Mouse (Mus musculus): Measurements from ENCODE around the gene Phf21a. TPM values are rescaled to one million over a fixed set of nuclear protein-coding genes. Genes with fewer than 3 reads are reported as not detected.

Phf21a gene
- polyA plus RNA-seq, 1 experiment from 2014 or later: 35.4 TPM

DNA sequence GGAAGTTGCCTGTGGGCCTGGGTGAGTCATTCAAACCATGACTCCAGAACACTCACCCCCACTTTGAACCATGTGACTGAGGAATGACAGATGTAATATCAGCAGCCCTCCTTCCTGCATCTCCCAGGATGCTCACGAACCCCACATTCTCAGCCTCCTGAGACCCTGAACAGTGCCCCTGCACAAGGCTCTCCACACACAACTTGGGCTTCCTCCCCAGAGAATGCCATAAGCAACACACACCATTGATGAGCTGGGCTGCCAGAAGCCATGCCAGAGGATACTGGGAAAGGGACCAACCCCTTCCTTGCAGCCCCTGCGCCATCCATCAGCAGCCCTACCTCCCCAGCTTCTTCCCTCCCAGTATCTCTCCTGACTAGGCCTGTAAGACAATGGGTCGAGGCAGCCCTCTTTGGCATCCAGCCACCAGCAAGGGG, 295.2 kb downstream of the Phf21a start:
- H3K9ac ChIP-seq (replicated peaks; ENCODE audit: low read length): peak overlapping the region; percentile 84
- H3K27me3 ChIP-seq (ENCODE audit: control insufficient read depth, insufficient read depth, low read length): no peaks in the 10 kb centered on the region
- peak overlapping the region; percentile 74 for H3K4me3 ChIP-seq (replicated peaks; ENCODE audit: low read depth, low read length)
- ATAC-seq (ENCODE audit: low FRiP score, low TSS enrichment) (no peak), DNase-seq (no peak)
- H3K4me1 ChIP-seq (ENCODE audit: control insufficient read depth, insufficient read depth, low read length): peaks cover 51% of the 10 kb centered on the region
- no peaks in the 10 kb centered on the region for H3K9me3 ChIP-seq (ENCODE audit: control insufficient read depth, low read length)
- H3K27ac ChIP-seq (replicated peaks; ENCODE audit: low read depth, low read length): peak overlapping the region; percentile 83
- WGBS: 26% methylated on average over 3 of the region's 3 CpGs
- peaks cover 53% of the 10 kb centered on the region for H3K36me3 ChIP-seq (ENCODE audit: control insufficient read depth, insufficient read depth, low read length)
- peak overlapping the region; percentile 76 for H3K4me2 ChIP-seq (ENCODE audit: low read length)

DNA sequence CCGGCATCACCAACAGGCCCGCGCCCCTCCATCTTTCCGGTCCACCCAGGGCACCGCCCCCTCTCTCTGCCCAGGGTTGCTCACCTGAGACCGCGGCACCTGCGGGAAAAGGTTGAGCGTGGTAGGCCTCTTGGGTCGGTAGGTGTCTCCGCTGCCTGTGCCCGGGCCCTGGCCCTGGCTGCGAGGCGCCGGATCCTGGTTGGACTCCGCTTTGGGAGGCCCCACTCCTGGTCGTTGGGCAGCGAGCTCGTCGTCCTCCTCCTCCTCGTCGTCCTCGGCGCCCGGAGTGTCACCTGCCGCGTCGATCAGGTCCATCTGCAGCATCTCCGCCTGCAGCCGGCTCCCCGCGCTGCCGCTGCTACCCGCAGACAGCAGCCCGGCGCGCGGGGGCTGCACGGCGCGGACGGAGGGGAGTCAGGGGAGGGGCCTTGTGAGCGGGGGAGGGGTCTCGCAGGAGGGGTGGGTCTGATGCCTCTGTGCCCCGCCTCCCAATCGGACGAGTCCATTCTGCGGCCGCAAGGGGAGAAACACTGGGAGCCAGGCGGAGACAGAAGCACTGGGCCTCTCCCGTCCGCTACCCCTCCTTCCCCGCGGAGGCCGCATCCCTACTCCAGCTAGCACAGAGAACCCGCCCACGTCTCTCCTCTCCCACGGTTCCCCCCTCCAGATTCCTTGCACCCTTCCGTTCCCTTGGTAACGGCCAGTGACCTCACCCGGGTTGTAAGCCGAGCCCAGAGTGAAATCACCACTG, 296.1 kb downstream of the Phf21a start:
- no peaks in the 10 kb centered on the region for H3K27me3 ChIP-seq (ENCODE audit: control insufficient read depth, insufficient read depth, low read length)
- no peaks in the 10 kb centered on the region for H3K9me3 ChIP-seq (ENCODE audit: control insufficient read depth, low read length)
- H3K9ac ChIP-seq (replicated peaks; ENCODE audit: low read length): peak overlapping the region; percentile 84
- DNase-seq (peak; percentile 96), ATAC-seq (ENCODE audit: low FRiP score, low TSS enrichment) (peak; percentile 92)
- peaks cover 57% of the 10 kb centered on the region for H3K4me1 ChIP-seq (ENCODE audit: control insufficient read depth, insufficient read depth, low read length)
- peak overlapping the region; percentile 76 for H3K4me2 ChIP-seq (ENCODE audit: low read length)
- under 1% methylated on average over 60 of the region's 62 CpGs for WGBS
- H3K27ac ChIP-seq (replicated peaks; ENCODE audit: low read depth, low read length): peak overlapping the region; percentile 83
- H3K36me3 ChIP-seq (ENCODE audit: control insufficient read depth, insufficient read depth, low read length): peaks cover 43% of the 10 kb centered on the region
- H3K4me3 ChIP-seq (replicated peaks; ENCODE audit: low read depth, low read length): peak overlapping the region; percentile 74

DNA sequence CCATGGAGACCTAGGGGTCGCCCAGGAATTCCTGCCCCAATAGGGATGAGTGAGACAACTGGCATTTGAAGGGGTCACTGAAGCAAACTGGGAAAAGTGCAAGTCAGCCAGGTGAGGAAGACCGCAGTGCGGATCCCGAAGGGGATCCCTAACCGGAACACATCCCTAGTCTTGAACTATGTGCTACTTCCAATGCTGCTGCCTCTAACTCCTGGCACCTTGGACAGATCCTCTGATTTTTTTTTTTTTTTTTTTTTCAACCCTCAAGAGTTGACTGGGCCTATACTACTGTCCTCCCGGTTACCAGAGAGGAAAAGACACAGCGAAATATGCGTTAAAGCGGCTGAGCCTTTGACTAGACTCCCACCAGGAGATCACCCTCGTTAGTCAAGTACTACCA, 296.7 kb downstream of the Phf21a start:
- Histone ChIP-seq H3K27me3 (ENCODE audit: control insufficient read depth, insufficient read depth, low read length) (no peaks in the 10 kb centered on the region), H3K27ac (replicated peaks; ENCODE audit: low read depth, low read length) (peak overlapping the region; percentile 83), H3K4me2 (ENCODE audit: low read length) (peak overlapping the region; percentile 76), H3K4me1 (ENCODE audit: control insufficient read depth, insufficient read depth, low read length) (peaks cover 57% of the 10 kb centered on the region), H3K36me3 (ENCODE audit: control insufficient read depth, insufficient read depth, low read length) (peaks cover 37% of the 10 kb centered on the region), H3K9me3 (ENCODE audit: control insufficient read depth, low read length) (no peaks in the 10 kb centered on the region), H3K4me3 (replicated peaks; ENCODE audit: low read depth, low read length) (peak overlapping the region; percentile 74), H3K9ac (replicated peaks; ENCODE audit: low read length) (peak overlapping the region; percentile 84; the same call in 1 of the 2 replicates)
- ATAC-seq (ENCODE audit: low FRiP score, low TSS enrichment): no peak
- no peak for DNase-seq
- 1% methylated on average over 10 of the region's 10 CpGs for WGBS

DNA sequence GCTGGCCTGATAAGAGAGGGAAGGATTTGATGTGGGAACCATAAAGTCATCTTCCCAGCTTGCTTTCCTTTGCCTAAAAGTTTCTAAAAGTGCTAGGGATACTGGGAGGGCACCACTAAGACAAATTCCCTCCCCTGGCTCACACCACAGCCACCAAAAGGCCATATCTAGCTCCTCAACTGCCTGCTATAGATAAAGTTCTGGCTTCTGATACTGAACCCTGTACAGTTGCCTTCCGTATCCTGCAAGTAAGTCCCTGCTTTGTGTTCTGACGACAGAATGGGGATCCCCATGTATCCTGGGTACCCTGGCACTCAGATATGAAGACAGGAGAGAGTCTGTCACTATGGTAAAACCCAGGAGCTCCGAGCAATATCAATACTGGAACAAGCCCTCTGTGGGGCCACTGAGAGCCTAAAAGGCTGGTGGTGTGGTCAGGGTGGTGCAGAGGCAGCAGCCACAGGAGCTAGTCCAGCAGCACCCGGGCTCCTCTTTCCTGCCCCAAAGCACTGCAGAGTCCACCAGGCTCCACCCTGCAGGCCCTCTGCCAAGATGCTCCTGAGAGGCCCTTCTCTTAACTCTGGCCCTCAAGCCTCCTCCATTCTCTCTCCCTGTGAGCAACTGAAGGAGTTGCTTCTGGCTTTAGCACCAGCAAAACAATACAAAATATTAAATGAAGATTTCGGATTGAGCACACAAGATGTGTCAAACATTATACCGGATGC, 297.5 kb downstream of the Phf21a start:
- H3K4me1 ChIP-seq (ENCODE audit: control insufficient read depth, insufficient read depth, low read length): peaks cover 57% of the 10 kb centered on the region
- no peak for ATAC-seq (ENCODE audit: low FRiP score, low TSS enrichment)

DNA sequence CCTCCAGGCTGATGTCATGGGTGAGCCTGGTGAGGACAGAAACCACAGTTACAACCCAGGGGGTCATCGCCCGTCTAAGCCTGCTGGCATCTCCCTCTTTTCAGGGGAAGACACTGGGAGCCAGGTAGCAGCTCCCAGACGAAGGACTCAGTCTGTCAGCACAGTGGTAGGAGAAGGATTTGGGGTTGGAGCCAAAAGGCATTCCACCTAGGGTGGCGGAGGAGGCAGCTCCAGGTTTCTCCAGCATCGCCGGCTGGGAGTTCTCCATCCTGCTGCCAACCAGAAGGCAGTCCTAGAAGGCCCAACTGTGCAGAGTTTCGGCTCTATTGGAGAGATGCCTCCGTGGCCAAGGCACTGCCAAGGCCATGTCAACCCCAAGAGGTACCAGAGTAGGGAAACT, 298.2 kb downstream of the Phf21a start:
- DNase-seq (no peak), ATAC-seq (ENCODE audit: low FRiP score, low TSS enrichment) (no peak)
- 88% methylated on average over 8 of the region's 8 CpGs for WGBS
- H3K36me3 ChIP-seq (ENCODE audit: control insufficient read depth, insufficient read depth, low read length): peaks cover 22% of the 10 kb centered on the region
- H3K4me3 ChIP-seq (replicated peaks; ENCODE audit: low read depth, low read length): no peak overlapping the region
- no peak overlapping the region for H3K9ac ChIP-seq (replicated peaks; ENCODE audit: low read length)
- H3K4me1 ChIP-seq (ENCODE audit: control insufficient read depth, insufficient read depth, low read length): peaks cover 57% of the 10 kb centered on the region
- no peaks in the 10 kb centered on the region for H3K9me3 ChIP-seq (ENCODE audit: control insufficient read depth, low read length)
- H3K27ac ChIP-seq (replicated peaks; ENCODE audit: low read depth, low read length): peak overlapping the region; percentile 88; the same call in 1 of the 2 replicates
- H3K4me2 ChIP-seq (ENCODE audit: low read length): peak overlapping the region; percentile 59
- H3K27me3 ChIP-seq (ENCODE audit: control insufficient read depth, insufficient read depth, low read length): no peaks in the 10 kb centered on the region

More for the DNA sequence above, 297.5 kb downstream of the Phf21a start:
- H3K4me2 ChIP-seq (ENCODE audit: low read length): peak overlapping the region; percentile 76
- no peak for DNase-seq
- 71% methylated on average over 6 of the region's 6 CpGs for WGBS
- H3K9me3 ChIP-seq (ENCODE audit: control insufficient read depth, low read length): no peaks in the 10 kb centered on the region
- H3K4me3 ChIP-seq (replicated peaks; ENCODE audit: low read depth, low read length): no peak overlapping the region
- no peak overlapping the region for H3K9ac ChIP-seq (replicated peaks; ENCODE audit: low read length)
- peak overlapping the region; percentile 83; the same call in 1 of the 2 replicates for H3K27ac ChIP-seq (replicated peaks; ENCODE audit: low read depth, low read length)
- no peaks in the 10 kb centered on the region for H3K27me3 ChIP-seq (ENCODE audit: control insufficient read depth, insufficient read depth, low read length)
- peaks cover 30% of the 10 kb centered on the region for H3K36me3 ChIP-seq (ENCODE audit: control insufficient read depth, insufficient read depth, low read length)

DNA sequence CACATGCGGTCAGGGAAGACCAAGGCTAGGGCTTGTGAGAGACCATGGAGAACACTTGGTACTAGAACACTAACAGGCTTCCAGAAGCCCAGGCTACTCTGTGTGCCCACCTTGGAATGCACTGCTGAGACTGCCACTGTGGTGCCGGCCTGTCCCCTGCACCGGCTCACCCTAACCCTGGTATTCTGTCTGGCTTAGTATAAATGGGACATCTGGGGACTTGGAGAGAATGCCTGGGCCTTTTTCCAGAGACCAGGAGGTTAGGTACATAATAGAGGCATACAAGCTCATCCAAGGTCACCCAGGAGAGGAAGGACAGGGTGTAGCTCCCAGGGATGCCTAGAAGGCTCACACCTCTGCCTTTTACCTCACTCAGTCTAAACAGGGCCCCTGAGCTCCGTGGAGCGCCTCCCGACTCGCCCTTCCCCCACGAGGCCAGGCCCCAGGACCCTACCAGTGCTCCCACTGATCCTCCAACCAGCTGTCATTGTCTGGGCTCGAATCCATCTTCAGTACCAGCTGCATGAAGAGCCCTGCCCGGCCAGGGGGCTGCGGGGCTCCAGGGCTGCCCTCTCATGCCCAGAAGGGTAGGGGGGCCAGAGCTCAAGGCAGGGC, 298.9 kb downstream of the Phf21a start:
- Histone ChIP-seq H3K27me3 (ENCODE audit: control insufficient read depth, insufficient read depth, low read length) (no peaks in the 10 kb centered on the region), H3K4me1 (ENCODE audit: control insufficient read depth, insufficient read depth, low read length) (peaks cover 57% of the 10 kb centered on the region), H3K36me3 (ENCODE audit: control insufficient read depth, insufficient read depth, low read length) (peaks cover 15% of the 10 kb centered on the region), H3K4me3 (replicated peaks; ENCODE audit: low read depth, low read length) (peak overlapping the region; percentile 29), H3K9me3 (ENCODE audit: control insufficient read depth, low read length) (no peaks in the 10 kb centered on the region), H3K4me2 (ENCODE audit: low read length) (peak overlapping the region; percentile 59), H3K9ac (replicated peaks; ENCODE audit: low read length) (peak overlapping the region; percentile 58), H3K27ac (replicated peaks; ENCODE audit: low read depth, low read length) (peak overlapping the region; percentile 88)
- 17% methylated on average over 11 of the region's 11 CpGs for WGBS
- ATAC-seq (ENCODE audit: low FRiP score, low TSS enrichment) (no peak; the same call in 1 of the 2 replicates), DNase-seq (no peak)

DNA sequence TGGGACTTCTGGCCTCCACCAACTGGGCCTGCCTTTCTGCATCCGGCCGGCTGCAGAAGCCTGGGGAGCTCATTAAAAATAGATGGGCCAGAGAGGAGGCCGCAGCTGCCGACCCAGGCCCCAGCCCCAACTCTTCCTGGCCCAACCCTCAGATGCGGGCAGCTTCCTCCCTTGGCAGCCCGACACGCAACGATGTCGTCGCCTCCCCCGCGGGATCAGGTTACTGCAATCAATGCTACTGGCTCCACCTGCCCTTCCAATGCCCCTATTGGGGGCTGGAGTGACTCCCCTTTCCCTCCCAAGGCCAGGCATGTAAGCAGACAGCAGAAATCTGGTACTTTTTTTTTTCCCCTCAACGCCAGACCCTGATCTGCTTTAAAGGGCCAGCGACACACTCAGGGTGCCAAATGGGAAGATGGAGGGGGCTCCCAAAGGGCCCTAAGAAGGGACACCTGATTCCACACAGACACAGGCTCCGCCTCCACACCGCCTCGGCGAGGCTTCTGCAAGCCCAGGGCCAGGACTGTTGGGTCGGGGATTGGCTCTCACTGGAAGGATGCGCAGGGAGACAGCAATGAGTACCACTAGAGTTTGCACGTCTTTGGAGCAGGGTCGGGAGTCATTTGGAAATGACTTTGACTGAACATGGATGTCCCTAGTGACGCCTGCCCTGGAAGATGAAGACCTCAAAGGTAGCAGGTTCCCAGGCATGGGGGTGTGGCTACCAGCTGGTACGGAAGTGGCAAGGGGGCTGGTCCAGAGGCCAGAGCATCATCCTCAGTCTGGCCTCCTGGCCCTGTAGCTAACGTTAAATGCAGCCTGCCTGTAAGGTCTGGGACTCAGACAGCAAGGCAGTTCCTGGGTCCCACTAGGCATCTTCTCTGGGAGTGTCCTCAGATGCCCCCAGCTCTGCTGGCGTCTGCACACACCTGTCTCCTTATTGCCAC, 299.7 kb downstream of the Phf21a start:
- peaks cover 8% of the 10 kb centered on the region for H3K36me3 ChIP-seq (ENCODE audit: control insufficient read depth, insufficient read depth, low read length)
- peak overlapping the region; percentile 59 for H3K4me2 ChIP-seq (ENCODE audit: low read length)
- peak; percentile 72 for DNase-seq
- ATAC-seq (ENCODE audit: low FRiP score, low TSS enrichment): no peak
- H3K9me3 ChIP-seq (ENCODE audit: control insufficient read depth, low read length): no peaks in the 10 kb centered on the region
- no peaks in the 10 kb centered on the region for H3K27me3 ChIP-seq (ENCODE audit: control insufficient read depth, insufficient read depth, low read length)
- H3K4me3 ChIP-seq (replicated peaks; ENCODE audit: low read depth, low read length): peak overlapping the region; percentile 29
- peak overlapping the region; percentile 58 for H3K9ac ChIP-seq (replicated peaks; ENCODE audit: low read length)
- WGBS: 4% methylated on average over 26 of the region's 26 CpGs
- H3K4me1 ChIP-seq (ENCODE audit: control insufficient read depth, insufficient read depth, low read length): peaks cover 56% of the 10 kb centered on the region
- H3K27ac ChIP-seq (replicated peaks; ENCODE audit: low read depth, low read length): peak overlapping the region; percentile 88

DNA sequence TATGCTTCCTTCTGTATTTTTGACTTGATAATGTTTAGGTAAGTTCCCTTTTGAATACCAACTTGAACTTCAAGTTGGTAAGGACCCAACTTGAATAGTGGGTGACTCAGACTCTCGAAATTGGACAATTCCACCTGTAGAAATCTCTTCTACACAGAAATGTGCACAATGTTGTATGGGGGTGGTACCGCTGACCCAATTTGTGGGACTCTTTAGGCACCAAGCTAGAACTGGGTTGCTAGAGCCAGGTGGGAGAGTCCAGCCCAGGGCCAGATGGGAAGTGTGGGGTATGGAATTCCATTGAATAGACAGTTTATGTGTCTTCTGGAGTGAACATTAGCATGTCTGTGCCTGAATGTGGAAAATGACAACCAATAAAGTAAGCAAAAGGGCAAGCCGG, 302.6 kb downstream of the Phf21a start:
- WGBS: 94% methylated on average over 3 of the region's 3 CpGs
- H3K4me2 ChIP-seq (ENCODE audit: low read length): no peak overlapping the region
- no peak overlapping the region for H3K27ac ChIP-seq (replicated peaks; ENCODE audit: low read depth, low read length)
- DNase-seq (no peak), ATAC-seq (ENCODE audit: low FRiP score, low TSS enrichment) (no peak)
- H3K9me3 ChIP-seq (ENCODE audit: control insufficient read depth, low read length): no peaks in the 10 kb centered on the region
- no peaks in the 10 kb centered on the region for H3K27me3 ChIP-seq (ENCODE audit: control insufficient read depth, insufficient read depth, low read length)
- no peak overlapping the region for H3K9ac ChIP-seq (replicated peaks; ENCODE audit: low read length)
- H3K36me3 ChIP-seq (ENCODE audit: control insufficient read depth, insufficient read depth, low read length): 0 out of 2 replicates have a peak, but pooled peaks cover 3% of the 10 kb centered on the region
- H3K4me1 ChIP-seq (ENCODE audit: control insufficient read depth, insufficient read depth, low read length): peaks cover 54% of the 10 kb centered on the region
- H3K4me3 ChIP-seq (replicated peaks; ENCODE audit: low read depth, low read length): no peak overlapping the region
